Mouse (Mus musculus): ENCODE results near the gene Cldn11. TPM values are rescaled to one million over a fixed set of nuclear protein-coding genes. Genes with fewer than 3 reads are reported as not detected.
"Not testable (repeated sequence)": the region's sequence is repeated elsewhere in the genome, so short reads cannot be mapped to it uniquely, and the experiment has no call there.

Cldn11 gene
- polyA plus RNA-seq, 1 experiment, result not detected

- no peak overlapping the region for H3ac ChIP-seq (ENCODE audit: control insufficient read depth, insufficient read length)
- H3K79me2 ChIP-seq (ENCODE audit: control insufficient read depth, insufficient read depth), result no peaks in the 10 kb centered on the region
- no peaks in the 10 kb centered on the region for H3K27me3 ChIP-seq (ENCODE audit: control insufficient read depth, insufficient read depth, insufficient read length)
- no peak overlapping the region for H3K4me2 ChIP-seq (ENCODE audit: low read depth)
- no peak overlapping the region for H3K4me3 ChIP-seq
- TF ChIP-seq CEBPB (IDR thresholded peaks at IDR 0.05; ENCODE audit: insufficient read depth, poor library complexity, severe bottlenecking) (no peak), POLR2A (IDR thresholded peaks at IDR 0.05; ENCODE audit: insufficient read length, low read depth) (no peak), MAX (IDR thresholded peaks at IDR 0.05; ENCODE audit: low read depth) (no peak), TCF12 (IDR thresholded peaks at IDR 0.05; ENCODE audit: insufficient read depth, poor library complexity, severe bottlenecking) (no peak), SRF (IDR thresholded peaks at IDR 0.05; ENCODE audit: control insufficient read depth, insufficient read length, low read depth) (no peak), USF1 (IDR thresholded peaks at IDR 0.05; ENCODE audit: low read depth) (no peak), E2F4 (IDR thresholded peaks at IDR 0.05; ENCODE audit: insufficient read depth) (no peak), MYOG (IDR thresholded peaks at IDR 0.05; ENCODE audit: control insufficient read depth in 1 of 3, insufficient read depth in 1 of 3, insufficient read length in 2 of 3, low read depth in 2 of 3) (no peak), TCF3 (IDR thresholded peaks at IDR 0.05; ENCODE audit: insufficient read length, low read depth) (no peak), POLR2AphosphoS2 (IDR thresholded peaks at IDR 0.05; ENCODE audit: insufficient read length, low read depth) (no peak), MYOD1 (IDR thresholded peaks at IDR 0.05; ENCODE audit: control insufficient read depth in 1 of 3, insufficient read length in 2 of 3, low read depth in 2 of 3) (no peak), REST (IDR thresholded peaks at IDR 0.05; ENCODE audit: insufficient read depth, insufficient read length) (no peak)
- no peaks in the 10 kb centered on the region for H3K36me3 ChIP-seq (ENCODE audit: control insufficient read depth, insufficient read depth)
Observed at GRCm38 (mm10) chr3:31138454-31139424, 11.0 kb upstream of the Cldn11 start.

- Histone ChIP-seq H3K36me3 (ENCODE audit: control insufficient read depth, insufficient read depth) (no peaks in the 10 kb centered on the region), H3ac (ENCODE audit: control insufficient read depth, insufficient read length) (no peak overlapping the region), H3K4me2 (ENCODE audit: low read depth) (no peak overlapping the region), H3K4me3 (no peak overlapping the region), H3K79me2 (ENCODE audit: control insufficient read depth, insufficient read depth) (no peaks in the 10 kb centered on the region), H3K27me3 (ENCODE audit: control insufficient read depth, insufficient read depth, insufficient read length) (no peaks in the 10 kb centered on the region)
- TF ChIP-seq SRF (IDR thresholded peaks at IDR 0.05; ENCODE audit: control insufficient read depth, insufficient read length, low read depth) (no peak), MYOG (IDR thresholded peaks at IDR 0.05; ENCODE audit: control insufficient read depth in 1 of 3, insufficient read depth in 1 of 3, insufficient read length in 2 of 3, low read depth in 2 of 3) (no peak), TCF12 (IDR thresholded peaks at IDR 0.05; ENCODE audit: insufficient read depth, poor library complexity, severe bottlenecking) (no peak), USF1 (IDR thresholded peaks at IDR 0.05; ENCODE audit: low read depth) (no peak), TCF3 (IDR thresholded peaks at IDR 0.05; ENCODE audit: insufficient read length, low read depth) (no peak), POLR2A (IDR thresholded peaks at IDR 0.05; ENCODE audit: insufficient read length, low read depth) (no peak), MYOD1 (IDR thresholded peaks at IDR 0.05; ENCODE audit: control insufficient read depth in 1 of 3, insufficient read length in 2 of 3, low read depth in 2 of 3) (no peak), MAX (IDR thresholded peaks at IDR 0.05; ENCODE audit: low read depth) (no peak), POLR2AphosphoS2 (IDR thresholded peaks at IDR 0.05; ENCODE audit: insufficient read length, low read depth) (no peak), CEBPB (IDR thresholded peaks at IDR 0.05; ENCODE audit: insufficient read depth, poor library complexity, severe bottlenecking) (no peak), E2F4 (IDR thresholded peaks at IDR 0.05; ENCODE audit: insufficient read depth) (no peak), REST (IDR thresholded peaks at IDR 0.05; ENCODE audit: insufficient read depth, insufficient read length) (no peak)
Observed at GRCm38 (mm10) chr3:31141621-31142020, 8.1 kb upstream of the Cldn11 start.

- not testable (repeated sequence) for H3K79me2 ChIP-seq (ENCODE audit: control insufficient read depth, insufficient read depth); H3K4me2 ChIP-seq (ENCODE audit: low read depth); H3ac ChIP-seq (ENCODE audit: control insufficient read depth, insufficient read length); H3K4me3 ChIP-seq; H3K36me3 ChIP-seq (ENCODE audit: control insufficient read depth, insufficient read depth)
- peaks cover 22% of the 10 kb centered on the region for H3K27me3 ChIP-seq (ENCODE audit: control insufficient read depth, insufficient read depth, insufficient read length)
Observed at GRCm38 (mm10) chr3:31145222-31145621, 4.5 kb upstream of the Cldn11 start.

- no peaks in the 10 kb centered on the region for H3K79me2 ChIP-seq (ENCODE audit: control insufficient read depth, insufficient read depth)
- H3K36me3 ChIP-seq (ENCODE audit: control insufficient read depth, insufficient read depth), result no peaks in the 10 kb centered on the region
- H3K27me3 ChIP-seq (ENCODE audit: control insufficient read depth, insufficient read depth, insufficient read length), result peaks cover 24% of the 10 kb centered on the region
- peak overlapping the region; percentile 39 for H3K4me2 ChIP-seq (ENCODE audit: low read depth)
- TF ChIP-seq TCF3 (IDR thresholded peaks at IDR 0.05; ENCODE audit: insufficient read length, low read depth) (no peak), USF1 (IDR thresholded peaks at IDR 0.05; ENCODE audit: low read depth) (peak; percentile 33)
- H3ac ChIP-seq (ENCODE audit: control insufficient read depth, insufficient read length), result no peak overlapping the region
- no peak overlapping the region for H3K4me3 ChIP-seq
Observed at GRCm38 (mm10) chr3:31145641-31146290, 4.0 kb upstream of the Cldn11 start.

GRCm38 (mm10) chr3:31148595-31148994 is 1.1 kb upstream of the Cldn11 start:
- TF ChIP-seq MAX (IDR thresholded peaks at IDR 0.05; ENCODE audit: low read depth), result no peak
- no peak for TF ChIP-seq E2F4 (IDR thresholded peaks at IDR 0.05; ENCODE audit: insufficient read depth)
- TF ChIP-seq MYOG (IDR thresholded peaks at IDR 0.05; ENCODE audit: control insufficient read depth in 1 of 3, insufficient read depth in 1 of 3, insufficient read length in 2 of 3, low read depth in 2 of 3), result no peak
- no peak for TF ChIP-seq CEBPB (IDR thresholded peaks at IDR 0.05; ENCODE audit: insufficient read depth, poor library complexity, severe bottlenecking)
- no peak for TF ChIP-seq POLR2A (IDR thresholded peaks at IDR 0.05; ENCODE audit: insufficient read length, low read depth)
- no peak for TF ChIP-seq REST (IDR thresholded peaks at IDR 0.05; ENCODE audit: insufficient read depth, insufficient read length)
- no peak for TF ChIP-seq TCF12 (IDR thresholded peaks at IDR 0.05; ENCODE audit: insufficient read depth, poor library complexity, severe bottlenecking)
- TF ChIP-seq MYOD1 (IDR thresholded peaks at IDR 0.05; ENCODE audit: control insufficient read depth in 1 of 3, insufficient read length in 2 of 3, low read depth in 2 of 3), result no peak
- TF ChIP-seq TCF3 (IDR thresholded peaks at IDR 0.05; ENCODE audit: insufficient read length, low read depth), result no peak
- Histone ChIP-seq H3K4me3 (no peak overlapping the region), H3K79me2 (ENCODE audit: control insufficient read depth, insufficient read depth) (no peaks in the 10 kb centered on the region), H3K27me3 (ENCODE audit: control insufficient read depth, insufficient read depth, insufficient read length) (peaks cover 36% of the 10 kb centered on the region), H3ac (ENCODE audit: control insufficient read depth, insufficient read length) (no peak overlapping the region), H3K4me2 (ENCODE audit: low read depth) (no peak overlapping the region), H3K36me3 (ENCODE audit: control insufficient read depth, insufficient read depth) (no peaks in the 10 kb centered on the region)
